Mouse (Mus musculus) CH12.LX (cell line): ENCODE measurements around the gene Zfp296.

Experiments used
- MYC ChIP-seq: IDR thresholded peaks from 2 replicates; pipeline ENCODE4 v1.6.1; 2011; ENCODE audit warnings: low read depth, mild to moderate bottlenecking, improper control_type of control experiment, low read length
- POLR2A ChIP-seq: IDR thresholded peaks from 2 replicates; pipeline ENCODE4 v1.6.1; 2011; ENCODE audit warnings: low read depth, mild to moderate bottlenecking, improper control_type of control experiment, low read length
- RAD21 ChIP-seq: IDR thresholded peaks from 2 replicates; pipeline ENCODE4 v1.6.1; 2011; ENCODE audit warnings: low read depth, mild to moderate bottlenecking, low read length, improper control_type of control experiment, moderate library complexity

DNA sequence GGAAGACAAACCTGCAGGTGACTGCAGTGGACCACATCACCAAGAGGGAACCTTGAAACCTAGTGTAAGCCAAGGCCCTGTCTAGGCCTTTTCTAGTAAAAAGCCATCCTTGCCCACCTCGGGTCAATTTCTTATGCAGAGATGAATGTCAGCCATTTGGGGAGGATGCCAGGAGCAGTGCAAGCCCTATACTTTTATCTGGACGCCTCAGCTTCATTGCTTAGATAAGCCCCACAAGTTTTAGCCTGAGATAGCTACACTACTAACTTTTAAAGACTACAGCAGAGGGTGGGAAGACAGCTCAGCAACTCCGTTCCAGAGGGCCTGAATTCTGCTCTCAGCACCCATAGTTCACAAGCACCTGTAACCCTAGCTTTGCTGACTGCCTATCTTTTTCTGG lies 13.2 kb upstream of the Zfp296 start:
- TF ChIP-seq POLR2A (no peak), RAD21 (no peak), MYC (no peak)
